Mouse (Mus musculus) E14TG2a.4 (cell line): Measurements from ENCODE around the gene Runx1.

Source experiments
- CTCF ChIP-seq: conservative IDR thresholded peaks from 2 replicates; pipeline ENCODE4 v1.5.1; 2014; ENCODE audit warnings: low read length
- POU5F1 ChIP-seq: IDR thresholded peaks from 2 replicates; pipeline ENCODE4 v1.6.1; 2014; ENCODE audit warnings: low read length, borderline replicate concordance

DNA sequence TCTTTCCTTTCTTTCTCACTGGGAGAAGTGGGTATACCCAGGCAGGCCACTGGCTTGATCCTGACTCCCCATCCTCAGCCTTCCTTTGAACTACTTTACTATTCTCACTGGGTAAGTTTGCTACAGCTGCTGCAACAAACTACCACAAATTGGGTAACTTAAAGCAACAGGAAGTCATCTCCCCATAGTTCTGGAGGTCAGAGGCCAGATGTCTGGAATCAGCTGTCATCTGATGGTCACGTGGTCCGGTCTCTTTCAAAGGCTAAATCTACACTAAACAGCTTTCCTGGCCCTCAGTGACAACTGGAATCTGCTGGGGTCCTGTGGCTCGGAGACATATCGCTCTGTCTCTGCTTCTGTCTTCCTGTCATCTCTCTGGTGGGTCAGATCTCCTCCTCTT, 252.8 kb downstream of the Runx1 start:
- TF ChIP-seq CTCF (no peak), POU5F1 (no peak)
